Mouse (Mus musculus) MEL (cell line): Measurements from ENCODE around the gene Rnf128. TPM values are rescaled to one million over a fixed set of nuclear protein-coding genes. Genes with fewer than 3 reads are reported as not detected.

Experiments used
- DNase-seq: peaks from one replicate; pipeline ENCODE4 v3.0.0; 2011; ENCODE audit warnings: low read depth, low spot score
- H3K27ac ChIP-seq: 2 replicates; pipeline ENCODE4 v1.5.1; 2012; ENCODE audit warnings: low read depth, mild to moderate bottlenecking, control low read depth, low read length, moderate library complexity; ENCODE audit not compliant: control insufficient read depth
- H3K27me3 ChIP-seq, 2 experiments: fragments of 150-350 bp in 1 of 2; sonication (generic) in 1 of 2; 2 replicates each; pipeline ENCODE4 v1.6.1; 2012; ENCODE audit warnings: low read length in 2 of 2, mild to moderate bottlenecking in 2 of 2, improper control_type of control experiment in 1 of 2, moderate library complexity in 1 of 2; ENCODE audit not compliant: insufficient read depth in 2 of 2, control insufficient read depth in 1 of 2
- H3K36me3 ChIP-seq, 2 experiments: 2 replicates each; pipeline ENCODE4 v1.6.1; 2012 to 2014; ENCODE audit warnings: low read length in 2 of 2, improper control_type of control experiment in 1 of 2, inconsistent platforms in 1 of 2, mild to moderate bottlenecking in 1 of 2; ENCODE audit not compliant: insufficient read depth in 2 of 2, control insufficient read depth in 1 of 2
- H3K4me1 ChIP-seq, 2 experiments: fragments of 150-350 bp in 1 of 2; sonication (generic) in 1 of 2; 2 replicates each; pipeline ENCODE4 v1.6.1; 2012; ENCODE audit warnings: low read length in 2 of 2, improper control_type of control experiment in 1 of 2, mild to moderate bottlenecking in 1 of 2; ENCODE audit not compliant: insufficient read depth in 2 of 2, control insufficient read depth in 1 of 2
- H3K4me3 ChIP-seq, 2 experiments: fragments of 150-350 bp in 1 of 2; sonication (generic) in 1 of 2; 2 replicates each; pipeline ENCODE4 v1.5.1; 2012; ENCODE audit warnings: low read depth in 2 of 2, low read length in 2 of 2, mild to moderate bottlenecking in 2 of 2, moderate library complexity in 2 of 2, control low read depth in 1 of 2, improper control_type of control experiment in 1 of 2; ENCODE audit not compliant: control insufficient read depth in 1 of 2, insufficient read depth in 1 of 2
- H3K79me2 ChIP-seq: 2 replicates; pipeline ENCODE4 v1.6.1; 2012; ENCODE audit warnings: mild to moderate bottlenecking, low read length, moderate library complexity; ENCODE audit not compliant: control insufficient read depth, poor library complexity, insufficient read depth
- H3K9ac ChIP-seq: 2 replicates; pipeline ENCODE4 v1.6.1; 2012; ENCODE audit warnings: low read depth, mild to moderate bottlenecking, control low read depth, low read length, moderate library complexity; ENCODE audit not compliant: control insufficient read depth, poor library complexity, severe bottlenecking
- H3K9me3 ChIP-seq: fragments of 150-350 bp; sonication (generic); replicated peaks from 2 replicates; pipeline ENCODE4 v1.6.1; 2012; ENCODE audit warnings: mild to moderate bottlenecking, low read length, improper control_type of control experiment, moderate library complexity; ENCODE audit not compliant: insufficient read depth
- CHD2 ChIP-seq: IDR thresholded peaks from 2 replicates; pipeline ENCODE4 v1.6.1; 2011; ENCODE audit warnings: low read length, improper control_type of control experiment
- E2F4 ChIP-seq: IDR thresholded peaks from 2 replicates; pipeline ENCODE4 v1.6.1; 2011; ENCODE audit warnings: low read depth, low read length, improper control_type of control experiment, borderline replicate concordance
- ELF1 ChIP-seq: IDR thresholded peaks from 2 replicates; pipeline ENCODE4 v1.6.1; 2014; ENCODE audit warnings: low read depth, mild to moderate bottlenecking, inconsistent platforms, low read length, improper control_type of control experiment, moderate library complexity
- EP300 ChIP-seq, 2 experiments: IDR thresholded peaks; 2 replicates each; pipeline ENCODE4 v1.6.1; 2011; ENCODE audit warnings: improper control_type of control experiment in 2 of 2, low read length in 2 of 2, low read depth in 1 of 2, mild to moderate bottlenecking in 1 of 2
- ETS1 ChIP-seq: IDR thresholded peaks from 2 replicates; pipeline ENCODE4 v1.6.1; 2012; ENCODE audit warnings: low read depth, mild to moderate bottlenecking, inconsistent platforms, low read length, improper control_type of control experiment, moderate library complexity
- GABPA ChIP-seq: IDR thresholded peaks from 2 replicates; pipeline ENCODE4 v1.6.1; 2012; ENCODE audit warnings: low read depth, mild to moderate bottlenecking, inconsistent platforms, low read length, improper control_type of control experiment, moderate library complexity
- KAT2A ChIP-seq: conservative IDR thresholded peaks from 2 replicates; pipeline ENCODE4 v1.6.1; 2012; ENCODE audit warnings: low read depth, low read length, improper control_type of control experiment, inconsistent platforms
- MAFK ChIP-seq: IDR thresholded peaks from 2 replicates; pipeline ENCODE4 v1.6.1; 2011; ENCODE audit warnings: low read depth, mild to moderate bottlenecking, low read length, improper control_type of control experiment, borderline replicate concordance
- MAX ChIP-seq: IDR thresholded peaks from 2 replicates; pipeline ENCODE4 v1.6.1; 2011; ENCODE audit warnings: low read length, improper control_type of control experiment
- MEF2A ChIP-seq: IDR thresholded peaks from 2 replicates; pipeline ENCODE4 v1.6.1; 2014; ENCODE audit warnings: low read depth, mild to moderate bottlenecking, inconsistent platforms, low read length, improper control_type of control experiment; ENCODE audit not compliant: poor library complexity, insufficient replicate concordance, severe bottlenecking; ENCODE audit errors: extremely low read depth
- MYB ChIP-seq: IDR thresholded peaks from 2 replicates; pipeline ENCODE4 v1.6.1; 2011; ENCODE audit warnings: mild to moderate bottlenecking, low read depth, low read length, improper control_type of control experiment
- POLR2A ChIP-seq, 2 experiments: IDR thresholded peaks; 2 replicates each; pipeline ENCODE4 v1.6.1; 2011 to 2012; ENCODE audit warnings: low read length in 2 of 2, mild to moderate bottlenecking in 2 of 2, control low read depth in 1 of 2, improper control_type of control experiment in 1 of 2, low read depth in 1 of 2, moderate library complexity in 1 of 2; ENCODE audit not compliant: control insufficient read depth in 1 of 2, insufficient read depth in 1 of 2, poor library complexity in 1 of 2
- POLR2AphosphoS2 ChIP-seq: IDR thresholded peaks from 2 replicates; pipeline ENCODE4 v1.6.1; 2011; ENCODE audit warnings: low read length, improper control_type of control experiment
- POLR2AphosphoS5 ChIP-seq: IDR thresholded peaks from 2 replicates; pipeline ENCODE4 v1.6.1; 2012; ENCODE audit warnings: low read depth, borderline replicate concordance, mild to moderate bottlenecking, inconsistent platforms, low read length, moderate library complexity, mixed read lengths
- RAD21 ChIP-seq: IDR thresholded peaks from 2 replicates; pipeline ENCODE4 v1.6.1; 2011; ENCODE audit warnings: mild to moderate bottlenecking, low read depth, low read length, improper control_type of control experiment
- TAL1 ChIP-seq: IDR thresholded peaks from 2 replicates; pipeline ENCODE4 v1.6.1; 2012; ENCODE audit warnings: mild to moderate bottlenecking, inconsistent platforms, low read length, moderate library complexity, mixed read lengths
- TBP ChIP-seq: IDR thresholded peaks from 2 replicates; pipeline ENCODE4 v1.8.0; 2011; ENCODE audit warnings: low read depth, low read length, improper control_type of control experiment
- UBTF ChIP-seq: IDR thresholded peaks from 2 replicates; pipeline ENCODE4 v1.6.1; 2012; ENCODE audit warnings: low read depth, mild to moderate bottlenecking, inconsistent platforms, low read length, improper control_type of control experiment, moderate library complexity, borderline replicate concordance; ENCODE audit not compliant: insufficient read depth
- USF1 ChIP-seq: IDR thresholded peaks from 2 replicates; pipeline ENCODE4 v1.6.1; 2014; ENCODE audit warnings: low read depth, mild to moderate bottlenecking, inconsistent platforms, low read length, improper control_type of control experiment, moderate library complexity
- USF2 ChIP-seq, 2 experiments: IDR thresholded peaks; 2 replicates each; pipeline ENCODE4 v1.6.1; 2011 to 2012; ENCODE audit warnings: improper control_type of control experiment in 2 of 2, low read length in 2 of 2, borderline replicate concordance in 1 of 2, inconsistent platforms in 1 of 2, low read depth in 1 of 2, mild to moderate bottlenecking in 1 of 2; ENCODE audit not compliant: insufficient read depth in 1 of 2
- ZMIZ1 ChIP-seq: IDR thresholded peaks from 2 replicates; pipeline ENCODE4 v1.6.1; 2012; ENCODE audit warnings: low read depth, mild to moderate bottlenecking, inconsistent platforms, low read length, improper control_type of control experiment, moderate library complexity
- polyA plus RNA-seq, 2 experiments: library from polyadenylated mRNA; stranded (reverse) in 1 of 2; unstranded in 1 of 2; fragments of >175 nt in 1 of 2; fragments of >200 nt in 1 of 2; gene quantifications; 2 replicates each; pipeline versions ENCODE4 v1.2.1 to v1.2.4; 2012; ENCODE audit warnings: low replicate concordance in 2 of 2, low read depth in 1 of 2; ENCODE audit not compliant: insufficient read length in 2 of 2, insufficient read depth in 1 of 2, missing spikeins in 1 of 2
- total RNA-seq: library from RNA; depleted of rRNA; stranded (reverse); fragments of 300-350 nt; gene quantifications from 2 replicates; pipeline ENCODE4 v1.2.3, GENCODE M21; 2012

Gene Rnf128
- total and polyA plus RNA-seq, 3 experiments: 16.2 to 19.6 TPM; not detected in 1

DNA sequence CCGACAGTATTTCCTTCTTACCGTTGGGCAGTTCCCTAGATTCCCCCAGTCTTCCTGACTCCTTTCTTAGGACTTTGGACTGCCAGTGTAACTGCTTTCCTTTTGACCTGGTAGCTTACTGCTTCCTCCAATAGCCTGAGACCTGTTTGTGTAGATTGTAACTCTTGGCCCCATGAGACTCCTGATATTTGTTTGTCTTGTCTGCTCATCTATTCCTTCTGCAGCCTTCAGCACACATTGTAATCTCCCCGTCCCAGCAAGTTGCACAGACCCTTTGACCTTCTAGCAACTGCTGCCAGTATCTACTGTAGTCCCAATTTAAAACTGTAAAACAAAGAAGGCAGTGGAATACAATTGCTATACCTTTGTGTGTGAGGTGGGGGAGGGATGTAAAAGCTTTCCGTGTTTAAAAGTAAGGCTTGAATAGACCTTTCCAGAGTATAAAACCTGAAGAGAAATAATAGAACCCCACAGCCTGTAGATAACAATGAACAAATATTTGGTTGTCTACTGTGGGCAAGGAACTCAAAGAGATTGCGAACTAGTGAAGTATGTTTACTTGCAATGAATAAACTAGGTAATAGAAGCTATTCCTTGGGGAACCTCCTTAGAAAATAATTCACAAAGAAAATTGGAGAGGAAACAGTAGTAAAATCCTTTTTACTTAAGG, 726 bp upstream of the Rnf128 start:
- no peaks in the 10 kb centered on the region for H3K79me2 ChIP-seq
- H3K9ac ChIP-seq: no peak overlapping the region
- no peak for DNase-seq
- peaks cover 0 to 3% of the 10 kb centered on the region in 2 experiments; a peak in 3 of 4 replicates for H3K4me1 ChIP-seq
- TF ChIP-seq KAT2A (no peak), TAL1 (no peak), ELF1 (no peak), USF1 (no peak), MAFK (no peak), ETS1 (no peak), MAX (no peak), POLR2A (IDR thresholded peaks at IDR 0.05; ENCODE audit: control insufficient read depth in 1 of 2, insufficient read depth in 1 of 2, low read depth in 1 of 2, low read length in 2 of 2, poor library complexity in 1 of 2) (no peak), EP300 (IDR thresholded peaks at IDR 0.05; ENCODE audit: low read depth in 1 of 2, low read length in 2 of 2) (no peak; a peak in 1 of 4 replicates), GABPA (no peak), UBTF (no peak)
- H3K27ac ChIP-seq: no peak overlapping the region
- H3K27me3 ChIP-seq: no peaks in the 10 kb centered on the region
- no peaks in the 10 kb centered on the region for H3K36me3 ChIP-seq
- no peaks in the 10 kb centered on the region for H3K9me3 ChIP-seq
- no peak overlapping the region for H3K4me3 ChIP-seq

DNA sequence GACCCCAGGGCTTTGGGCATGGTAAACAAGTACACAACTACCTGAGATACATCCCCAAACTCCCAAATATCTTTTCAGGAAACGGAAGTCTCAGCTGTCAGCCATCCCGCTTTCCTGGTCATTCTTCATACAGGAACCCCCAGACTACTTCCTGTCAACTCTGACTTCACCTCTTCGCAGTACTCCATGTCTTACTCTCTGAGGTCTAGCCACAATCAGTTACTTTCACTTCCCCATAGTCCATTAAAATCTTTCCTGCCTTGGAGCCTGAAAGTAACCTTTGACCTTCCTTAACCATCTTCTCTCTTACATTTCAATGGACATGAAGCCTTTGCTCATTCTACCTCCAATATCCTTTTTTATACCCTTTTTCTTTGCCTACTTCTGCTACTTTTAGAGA, 6.9 kb downstream of the Rnf128 start:
- no peaks in the 10 kb centered on the region for H3K27me3 ChIP-seq
- H3K36me3 ChIP-seq: peaks cover 0 to 5% of the 10 kb centered on the region in 2 experiments; a peak in 2 of 4 replicates
- H3K9me3 ChIP-seq: no peaks in the 10 kb centered on the region
- DNase-seq: no peak
- TF ChIP-seq ZMIZ1 (no peak), POLR2AphosphoS2 (no peak), ELF1 (no peak), USF2 (IDR thresholded peaks at IDR 0.05; ENCODE audit: borderline replicate concordance in 1 of 2, insufficient read depth in 1 of 2, low read depth in 1 of 2, low read length in 2 of 2) (no peak), E2F4 (no peak), EP300 (IDR thresholded peaks at IDR 0.05; ENCODE audit: low read depth in 1 of 2, low read length in 2 of 2) (no peak), POLR2AphosphoS5 (no peak), MYB (no peak), RAD21 (no peak), CHD2 (no peak), TBP (no peak), MEF2A (no peak)
- no peak overlapping the region for H3K4me3 ChIP-seq
- peaks cover 0 to 3% of the 10 kb centered on the region in 2 experiments; a peak in 2 of 4 replicates for H3K4me1 ChIP-seq
- no peaks in the 10 kb centered on the region for H3K79me2 ChIP-seq
- H3K9ac ChIP-seq: no peak overlapping the region
- H3K27ac ChIP-seq: no peak overlapping the region
